Mouse (Mus musculus) B cell, adult 2 months (primary cell): Measurements from ENCODE around the gene Th.
A peak's percentile ranks its signal among the peaks of the same experiment; 100 is the strongest.

Source experiments
- DNase-seq, 2 experiments: peaks; one replicate each; pipeline ENCODE4 v3.0.0; 2022

The Th gene

GRCm38 (mm10) chr7:142931028-142931427 lies at the start of gene Th:
Th (minus strand) TSS chr7:142931128.
- no peak for DNase-seq

- DNase-seq = no peak
Measured at GRCm38 (mm10) chr7:142968809-142969511, 38.0 kb upstream of the Th start, which contains the start of gene Ascl2. Ascl2 (minus strand) TSS chr7:142969264.

- DNase-seq = no peak
Measured at GRCm38 (mm10) chr7:142967884-142968808, 37.2 kb upstream of the Th start.

GRCm38 (mm10) chr7:142967414-142967883 lies 36.5 kb upstream of the Th start:
- DNase-seq = no peak

GRCm38 (mm10) chr7:142959752-142960151 lies 28.8 kb upstream of the Th start:
- no peak for DNase-seq

- DNase-seq = no peak
Measured at GRCm38 (mm10) chr7:142958817-142959216, 27.9 kb upstream of the Th start.

GRCm38 (mm10) chr7:142956018-142956417 lies 25.1 kb upstream of the Th start:
- DNase-seq = no peak

GRCm38 (mm10) chr7:142949568-142949967 lies 18.6 kb upstream of the Th start:
- DNase-seq = no peak

- no peak for DNase-seq
Measured at GRCm38 (mm10) chr7:142937631-142938030, 6.7 kb upstream of the Th start.

- DNase-seq = no peak
Measured at GRCm38 (mm10) chr7:142935708-142936107, 4.8 kb upstream of the Th start.

- no peak for DNase-seq
Measured at GRCm38 (mm10) chr7:142932469-142932868, 1.5 kb upstream of the Th start.

- no peak for DNase-seq
Measured at GRCm38 (mm10) chr7:142929516-142929915, 1.4 kb downstream of the Th start.

- no peak for DNase-seq
Measured at GRCm38 (mm10) chr7:142927293-142927692, 3.6 kb downstream of the Th start.

GRCm38 (mm10) chr7:142918641-142919628 lies 12.0 kb downstream of the Th start:
- peak; percentile 88 to 91 for DNase-seq

GRCm38 (mm10) chr7:142917659-142918058 lies 13.3 kb downstream of the Th start:
- no peak for DNase-seq

GRCm38 (mm10) chr7:142916178-142916577 lies 14.8 kb downstream of the Th start:
- no peak for DNase-seq

GRCm38 (mm10) chr7:142911682-142912081 lies 19.2 kb downstream of the Th start:
- no peak for DNase-seq

- DNase-seq = no peak
Measured at GRCm38 (mm10) chr7:142910104-142910503, 20.8 kb downstream of the Th start.

GRCm38 (mm10) chr7:142909622-142910021 lies 21.3 kb downstream of the Th start:
- no peak for DNase-seq

GRCm38 (mm10) chr7:142905606-142906005 lies 25.3 kb downstream of the Th start:
- no peak for DNase-seq

GRCm38 (mm10) chr7:142904331-142904730 lies 26.6 kb downstream of the Th start:
- DNase-seq = no peak

GRCm38 (mm10) chr7:142902931-142903330 lies 28.0 kb downstream of the Th start:
- DNase-seq = no peak

- no peak for DNase-seq
Measured at GRCm38 (mm10) chr7:142901774-142902173, 29.2 kb downstream of the Th start.
